Mouse (Mus musculus) heart, embryonic 16.5 days (tissue): ENCODE measurements at regions not wholly inside any gene's neighbourhood (a gene's known extent, or its start where the extent isn't known, plus 50 kb on each side); places are given as distances from the start of the nearest gene placed in this dataset.

Source experiments
- ATAC-seq: fragments of 200-750 bp; cut with Nextera tagmentation; replicated peaks from 2 replicates; pipeline ENCODE4 v1.8.0; 2017; ENCODE audit warnings: moderate number of reproducible peaks; ENCODE audit not compliant: insufficient read depth, low FRiP score; ENCODE audit errors: extremely low read depth
- H3K27ac ChIP-seq: fragments of 300-500 bp; sonication (generic); 2 replicates; pipeline ENCODE4 v1.5.1; 2014; ENCODE audit warnings: mild to moderate bottlenecking, low read length, control low read depth, moderate library complexity
- H3K27me3 ChIP-seq: fragments of 300-500 bp; sonication (generic); 2 replicates; pipeline ENCODE4 v1.6.1; 2014; ENCODE audit warnings: low read length, mixed read lengths; ENCODE audit not compliant: control insufficient read depth, insufficient read depth
- H3K36me3 ChIP-seq: fragments of 300-500 bp; sonication (generic); 2 replicates; pipeline ENCODE4 v1.6.1; 2014; ENCODE audit not compliant: control insufficient read depth, insufficient read depth
- H3K4me1 ChIP-seq: fragments of 300-500 bp; sonication (generic); 2 replicates; pipeline ENCODE4 v1.6.1; 2014; ENCODE audit warnings: low read length, mixed read lengths; ENCODE audit not compliant: control insufficient read depth, insufficient read depth
- H3K4me2 ChIP-seq: fragments of 300-500 bp; sonication (generic); 2 replicates; pipeline ENCODE4 v1.6.1; 2014; ENCODE audit warnings: low read depth, mild to moderate bottlenecking, control low read depth, low read length
- H3K4me3 ChIP-seq: fragments of 300-500 bp; sonication (generic); 2 replicates; pipeline ENCODE4 v1.5.1; 2014; ENCODE audit warnings: mild to moderate bottlenecking, control low read depth, low read length
- H3K9ac ChIP-seq: fragments of 300-500 bp; sonication (generic); 2 replicates; pipeline ENCODE4 v1.6.1; 2014; ENCODE audit warnings: low read length, control low read depth
- H3K9me3 ChIP-seq: fragments of 300-500 bp; sonication (generic); replicated peaks from 2 replicates; pipeline ENCODE4 v1.6.1; 2016; ENCODE audit warnings: low read length; ENCODE audit not compliant: control insufficient read depth
- WGBS: fragments of 180-500 bp; shearing (Covaris S2); extraction: QIAGEN DNeasy Blood & Tissue Kit; methylation state at CpG from one replicate; pipeline ENCODE4 v1.1.7; 2014; 5-methylcytosine and 5-hydroxymethylcytosine counted together

- Histone ChIP-seq H3K27me3 (no peaks in the 10 kb centered on the region), H3K27ac (no peak overlapping the region), H3K4me3 (no peak overlapping the region), H3K4me2 (no peak overlapping the region), H3K9ac (no peak overlapping the region), H3K4me1 (no peaks in the 10 kb centered on the region), H3K36me3 (no peaks in the 10 kb centered on the region), H3K9me3 (no peaks in the 10 kb centered on the region)
- 61% methylated on average over 3 of the region's 3 CpGs for WGBS
- 0 out of 2 replicates have a peak, but pooled peaks have one; percentile 14 for ATAC-seq
These were observed 87.3 kb upstream of the Pde3a start for GRCm38 (mm10) chr6:141161626-141162233.

GRCm38 (mm10) chr6:141167270-141167669 lies 81.8 kb upstream of the Pde3a start:
- WGBS = 54% methylated on average over 3 of the region's 3 CpGs

GRCm38 (mm10) chr6:141168356-141168755 lies 80.7 kb upstream of the Pde3a start:
- Histone ChIP-seq H3K4me1 (peaks cover 4% of the 10 kb centered on the region; the same call in 1 of the 2 replicates), H3K4me3 (no peak overlapping the region), H3K4me2 (no peak overlapping the region), H3K9me3 (no peaks in the 10 kb centered on the region), H3K27me3 (no peaks in the 10 kb centered on the region), H3K27ac (peak overlapping the region; percentile 20; the same call in 1 of the 2 replicates), H3K9ac (no peak overlapping the region), H3K36me3 (no peaks in the 10 kb centered on the region)
- no peak for ATAC-seq
- 21% methylated on average over 3 of the region's 3 CpGs for WGBS

More at GRCm38 (mm10) chr6:141167270-141167669, 81.8 kb upstream of the Pde3a start:
- peaks cover 4% of the 10 kb centered on the region; the same call in 1 of the 2 replicates for H3K4me1 ChIP-seq
- no peak overlapping the region for H3K9ac ChIP-seq
- H3K4me3 ChIP-seq = no peak overlapping the region
- no peak for ATAC-seq
- no peaks in the 10 kb centered on the region for H3K36me3 ChIP-seq
- no peaks in the 10 kb centered on the region for H3K27me3 ChIP-seq
- no peak overlapping the region for H3K27ac ChIP-seq
- no peaks in the 10 kb centered on the region for H3K9me3 ChIP-seq
- no peak overlapping the region for H3K4me2 ChIP-seq

GRCm38 (mm10) chr6:141183782-141184181 lies 65.3 kb upstream of the Pde3a start:
- no peaks in the 10 kb centered on the region for H3K4me1 ChIP-seq
- no peak overlapping the region for H3K4me3 ChIP-seq
- no peaks in the 10 kb centered on the region for H3K36me3 ChIP-seq
- H3K9me3 ChIP-seq = no peaks in the 10 kb centered on the region
- 67% methylated on average over 1 of the region's 1 CpGs for WGBS
- no peak overlapping the region for H3K4me2 ChIP-seq
- H3K9ac ChIP-seq = no peak overlapping the region
- ATAC-seq = no peak
- no peaks in the 10 kb centered on the region for H3K27me3 ChIP-seq
- H3K27ac ChIP-seq = no peak overlapping the region

GRCm38 (mm10) chr6:141188036-141188435 lies 61.0 kb upstream of the Pde3a start:
- H3K4me3 ChIP-seq = no peak overlapping the region
- no peaks in the 10 kb centered on the region for H3K36me3 ChIP-seq
- H3K9ac ChIP-seq = no peak overlapping the region
- no peaks in the 10 kb centered on the region for H3K4me1 ChIP-seq
- WGBS = 21% methylated on average over 3 of the region's 3 CpGs
- no peaks in the 10 kb centered on the region for H3K9me3 ChIP-seq
- no peak overlapping the region for H3K27ac ChIP-seq
- no peak for ATAC-seq
- H3K27me3 ChIP-seq = no peaks in the 10 kb centered on the region
- H3K4me2 ChIP-seq = no peak overlapping the region

- H3K27me3 ChIP-seq = no peaks in the 10 kb centered on the region
- no peak overlapping the region for H3K27ac ChIP-seq
- no peak overlapping the region for H3K9ac ChIP-seq
- H3K4me1 ChIP-seq = no peaks in the 10 kb centered on the region
- H3K4me2 ChIP-seq = no peak overlapping the region
- H3K36me3 ChIP-seq = no peaks in the 10 kb centered on the region
- no peak for ATAC-seq
- no peaks in the 10 kb centered on the region for H3K9me3 ChIP-seq
- no peak overlapping the region for H3K4me3 ChIP-seq
- WGBS = 73% methylated on average over 5 of the region's 5 CpGs
These were observed 60.0 kb upstream of the Pde3a start for GRCm38 (mm10) chr6:141189093-141189492.

- Histone ChIP-seq H3K9me3 (no peaks in the 10 kb centered on the region), H3K27me3 (no peaks in the 10 kb centered on the region), H3K27ac (no peak overlapping the region), H3K4me1 (no peaks in the 10 kb centered on the region), H3K4me2 (no peak overlapping the region), H3K4me3 (no peak overlapping the region), H3K9ac (no peak overlapping the region), H3K36me3 (no peaks in the 10 kb centered on the region)
- no peak for ATAC-seq
- 83% methylated on average over 3 of the region's 3 CpGs for WGBS
These were observed 59.4 kb upstream of the Pde3a start for GRCm38 (mm10) chr6:141189701-141190100.

GRCm38 (mm10) chr6:141190383-141190782 lies 58.7 kb upstream of the Pde3a start:
- Histone ChIP-seq H3K36me3 (no peaks in the 10 kb centered on the region), H3K4me2 (no peak overlapping the region), H3K9ac (no peak overlapping the region), H3K27ac (no peak overlapping the region), H3K4me3 (no peak overlapping the region), H3K27me3 (no peaks in the 10 kb centered on the region), H3K9me3 (no peaks in the 10 kb centered on the region), H3K4me1 (no peaks in the 10 kb centered on the region)
- ATAC-seq = no peak
- WGBS = 71% methylated on average over 5 of the region's 5 CpGs

- Histone ChIP-seq H3K9me3 (no peaks in the 10 kb centered on the region), H3K4me2 (no peak overlapping the region), H3K36me3 (no peaks in the 10 kb centered on the region), H3K27me3 (no peaks in the 10 kb centered on the region), H3K4me3 (no peak overlapping the region), H3K9ac (no peak overlapping the region), H3K27ac (no peak overlapping the region), H3K4me1 (no peaks in the 10 kb centered on the region)
- WGBS = 96% methylated on average over 4 of the region's 4 CpGs
- no peak for ATAC-seq
These were observed 51.6 kb upstream of the Pde3a start for GRCm38 (mm10) chr6:141197501-141197900.
